Mouse (Mus musculus): Measurements from ENCODE around the gene Stx16.

The Stx16 gene

DNA sequence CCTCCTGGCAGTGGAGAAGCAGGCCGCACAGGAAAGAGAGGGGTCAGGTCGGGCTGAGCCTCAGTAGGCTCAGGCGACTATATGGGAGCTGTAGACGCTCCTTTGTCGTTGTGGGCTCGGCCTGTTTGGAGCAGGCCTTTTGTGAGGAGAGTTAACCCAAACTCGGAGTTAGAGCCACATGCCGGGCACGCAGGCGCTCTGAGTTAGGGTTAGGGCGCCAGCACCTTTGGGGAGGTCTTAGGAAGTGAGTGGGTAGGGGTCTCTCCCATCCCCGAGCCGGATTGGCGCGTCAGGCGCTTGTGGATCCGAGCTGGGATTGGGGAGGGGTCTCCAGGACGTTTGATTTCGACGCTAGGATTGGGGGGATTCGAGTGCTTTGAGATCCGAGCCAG, 321 bp downstream of the Stx16 start:
- no peak for DNase-seq (ENCODE audit: low spot score in 2 of 2)

- peak; percentile 35 to 61 for DNase-seq (ENCODE audit: low spot score in 2 of 2)
Observed at GRCm38 (mm10) chr2:174077004-174077695, 1.0 kb downstream of the Stx16 start.

DNA sequence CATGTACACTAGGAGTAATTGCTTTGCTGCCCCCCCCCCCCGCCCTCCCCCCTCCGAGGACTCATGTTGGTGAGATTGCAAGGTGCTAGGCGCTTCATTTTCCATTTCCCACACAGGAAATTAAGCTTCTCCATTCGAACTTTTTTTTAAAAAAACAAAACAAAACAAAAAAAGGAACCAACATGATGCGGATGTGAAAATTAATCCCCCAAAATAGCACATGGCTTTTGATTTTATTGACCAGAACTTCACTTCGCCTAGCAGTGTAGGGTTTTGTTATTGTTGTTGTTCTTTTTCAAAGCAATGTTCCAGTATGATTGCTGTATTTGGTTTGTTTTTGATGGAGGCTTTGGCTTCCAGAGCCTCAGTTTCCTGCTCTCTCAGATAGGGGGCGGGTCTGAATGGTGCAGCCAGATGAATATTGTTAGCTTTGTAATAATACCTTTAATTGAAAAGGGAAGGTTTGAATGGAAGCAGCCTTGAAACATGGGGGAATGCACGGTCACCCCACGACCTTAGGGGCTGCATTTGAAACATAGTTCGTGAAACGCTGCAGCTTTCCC, 1.7 kb downstream of the Stx16 start:
- DNase-seq (ENCODE audit: low spot score in 2 of 2) = no peak

- DNase-seq (ENCODE audit: low spot score in 2 of 2) = no peak
Observed at GRCm38 (mm10) chr2:174081833-174082232, 5.7 kb downstream of the Stx16 start.

DNA sequence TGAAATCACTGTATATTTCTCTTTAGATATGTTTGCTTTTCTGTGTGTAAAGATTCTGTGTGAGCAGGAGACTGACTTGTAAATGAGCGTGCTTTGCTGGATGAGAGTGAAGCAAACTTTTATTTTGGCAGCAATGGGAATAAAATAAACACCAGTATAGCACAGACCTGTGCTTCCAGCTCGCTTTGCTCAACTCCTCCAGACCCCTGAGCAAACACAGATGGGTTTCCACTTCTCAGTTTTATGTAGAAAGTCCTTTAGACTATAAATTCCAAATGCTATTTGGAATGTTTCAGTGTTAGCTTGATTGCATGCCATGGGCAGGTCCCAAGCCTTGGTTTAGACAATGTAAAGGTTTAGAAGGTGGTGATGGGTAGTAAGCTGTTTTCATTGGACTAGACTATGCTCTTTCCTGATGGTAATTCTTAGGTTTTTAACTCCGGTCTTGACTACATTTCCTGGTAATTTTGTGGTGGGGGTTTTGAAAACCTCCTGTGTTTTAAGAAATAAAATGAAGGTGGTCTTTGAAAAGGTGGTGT, 6.3 kb downstream of the Stx16 start:
- no peak for DNase-seq (ENCODE audit: low spot score in 2 of 2)

DNA sequence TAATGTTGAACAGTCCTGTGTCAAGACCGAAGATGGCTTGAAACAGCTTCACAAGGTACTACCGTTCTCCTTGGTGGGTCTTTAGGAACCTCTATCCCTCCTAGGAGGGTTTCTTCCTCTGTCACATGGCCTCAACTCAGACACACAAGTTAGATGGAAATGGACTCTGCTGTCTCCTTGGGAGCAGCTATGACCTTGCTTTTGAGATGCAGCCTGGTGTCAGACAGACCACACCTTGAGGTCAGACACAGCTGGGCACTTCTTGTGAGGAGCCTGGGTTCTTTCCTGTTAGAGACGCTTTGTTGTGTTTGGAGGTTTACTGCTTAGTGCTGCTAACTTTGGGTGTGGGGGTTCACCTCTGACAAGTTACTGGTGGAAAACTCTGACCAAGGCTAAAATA, 19.0 kb downstream of the Stx16 start:
- DNase-seq (ENCODE audit: low spot score in 2 of 2) = no peak

- no peak for DNase-seq (ENCODE audit: low spot score in 2 of 2)
Observed at GRCm38 (mm10) chr2:174102399-174102798, 26.3 kb downstream of the Stx16 start.

DNA sequence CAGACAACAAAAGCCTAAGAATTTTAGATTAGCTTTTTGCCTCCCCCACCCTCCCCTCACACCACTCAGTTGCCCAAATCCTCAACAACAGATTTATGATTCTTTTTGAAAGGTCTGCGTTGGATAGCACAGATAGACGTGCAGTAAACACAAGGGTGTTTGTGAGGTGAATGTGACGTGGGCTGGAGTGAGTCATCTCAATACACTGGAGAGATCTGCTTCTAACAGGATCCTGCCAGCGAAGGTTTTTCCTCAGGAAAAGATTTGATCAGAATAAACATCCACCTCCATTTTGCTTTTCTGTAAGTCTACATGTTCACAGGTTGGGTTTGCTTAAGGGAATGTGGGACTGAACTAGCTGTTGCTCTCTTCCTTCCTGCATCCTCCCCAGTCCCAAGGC, 27.4 kb downstream of the Stx16 start:
- no peak for DNase-seq (ENCODE audit: low spot score in 2 of 2)

DNA sequence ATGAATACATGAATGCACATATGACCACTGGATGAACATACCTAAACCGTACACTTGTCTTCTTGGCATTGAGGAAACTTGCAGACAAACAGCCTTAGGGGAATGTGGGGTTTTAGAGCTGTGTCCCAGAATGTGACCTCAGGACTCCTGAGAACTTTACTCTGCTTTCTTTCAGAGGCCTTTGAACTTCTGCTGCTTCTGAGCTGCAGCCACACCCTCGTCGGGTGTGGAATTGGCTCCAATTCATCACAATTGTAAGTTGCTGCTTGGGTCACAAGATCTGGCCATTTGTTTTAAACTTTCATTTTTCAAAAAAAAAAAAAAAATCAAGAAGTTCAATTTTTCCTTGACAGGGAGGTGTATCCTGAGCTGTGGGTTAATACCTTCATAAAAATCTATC, 31.3 kb downstream of the Stx16 start:
- no peak for DNase-seq (ENCODE audit: low spot score in 2 of 2)

- peak; percentile 29 to 43 for DNase-seq (ENCODE audit: low spot score in 2 of 2)
Observed at GRCm38 (mm10) chr2:174109991-174110782, 34.1 kb downstream of the Stx16 start, which contains the start of gene Npepl1. Npepl1 (plus strand) TSS chr2:174110349.

GRCm38 (mm10) chr2:174110783-174111549, 34.9 kb downstream of the Stx16 start:
- peak in 1 of 2 experiments; percentile 16 for DNase-seq (ENCODE audit: low spot score in 2 of 2)

GRCm38 (mm10) chr2:174112931-174113330, 36.8 kb downstream of the Stx16 start:
- DNase-seq (ENCODE audit: low spot score in 2 of 2) = no peak

GRCm38 (mm10) chr2:174114148-174114864, 38.2 kb downstream of the Stx16 start:
- DNase-seq (ENCODE audit: low spot score in 2 of 2) = no peak

DNA sequence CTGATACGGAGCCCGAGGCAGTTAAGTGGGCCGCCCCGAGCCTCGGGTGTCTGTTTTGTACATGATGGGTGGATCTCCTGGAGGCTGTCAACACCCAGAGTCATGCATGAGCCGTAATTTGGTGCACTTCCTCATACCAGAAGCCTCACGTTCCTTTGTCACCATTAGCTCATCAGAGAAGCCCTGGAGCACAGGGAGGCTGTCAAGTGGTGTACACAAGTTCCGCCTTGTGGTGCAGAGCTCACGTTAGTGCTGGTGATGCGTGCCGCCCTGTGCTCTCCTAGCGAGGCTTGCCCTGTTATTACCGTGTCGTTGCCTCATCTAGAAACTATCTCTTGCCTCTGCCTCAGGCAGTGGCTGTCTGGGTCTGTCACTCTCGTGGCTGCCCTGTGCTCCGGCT, 40.8 kb downstream of the Stx16 start:
- peak in 1 of 2 experiments; percentile 4 for DNase-seq (ENCODE audit: low spot score in 2 of 2)

GRCm38 (mm10) chr2:174118141-174118540, 42.0 kb downstream of the Stx16 start:
- DNase-seq (ENCODE audit: low spot score in 2 of 2) = no peak

- no peak for DNase-seq (ENCODE audit: low spot score in 2 of 2)
Observed at GRCm38 (mm10) chr2:174119259-174119658, 43.2 kb downstream of the Stx16 start.

GRCm38 (mm10) chr2:174120631-174121030, 44.5 kb downstream of the Stx16 start:
- no peak for DNase-seq (ENCODE audit: low spot score in 2 of 2)

GRCm38 (mm10) chr2:174121411-174121947, 45.4 kb downstream of the Stx16 start:
- DNase-seq (ENCODE audit: low spot score in 2 of 2) = no peak

DNA sequence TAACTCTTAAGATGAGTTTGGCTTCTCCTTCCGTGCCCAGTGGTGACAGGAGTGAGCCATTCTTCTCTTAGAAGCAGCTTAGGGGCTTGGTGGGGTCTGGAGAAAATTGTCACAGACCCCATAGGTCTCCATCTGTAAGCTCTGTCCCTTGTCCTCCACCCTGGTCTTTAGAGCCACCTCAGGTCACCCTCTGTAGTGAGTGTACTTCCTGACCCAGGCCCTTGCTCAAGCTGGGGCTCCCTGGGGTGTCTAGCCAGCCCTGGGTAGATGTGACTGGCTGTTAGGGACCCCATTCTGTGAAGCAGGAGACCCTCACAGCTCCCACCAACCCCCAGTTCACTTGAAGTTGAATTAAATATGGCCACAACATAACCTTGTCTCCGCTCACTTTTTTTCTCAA, 46.2 kb downstream of the Stx16 start:
- no peak for DNase-seq (ENCODE audit: low spot score in 2 of 2)

GRCm38 (mm10) chr2:174123731-174124130, 47.6 kb downstream of the Stx16 start:
- DNase-seq (ENCODE audit: low spot score in 2 of 2) = no peak

Data from natural killer cell, adult 2 months (primary cell).